Mouse (Mus musculus) gastrocnemius, postnatal 14 days (tissue): Measurements from ENCODE around the gene BC029722. TPM values are rescaled to one million over a fixed set of nuclear protein-coding genes. Genes with fewer than 3 reads are reported as not detected.
"Not testable (repeated sequence)": the region's sequence is repeated elsewhere in the genome, so short reads cannot be mapped to it uniquely, and the experiment has no call there.

Experiments
- DNase-seq: peaks from one replicate; pipeline ENCODE4 v3.0.0; 2021; ENCODE audit warnings: mixed read lengths
- intact Hi-C: fragments of 180-260 bp; cut with DNase I; formaldehyde crosslinking; loops from one replicate; pipeline ENCODE4 v1.15.1; 2025; ENCODE audit warnings: low total_unique reads
- long read RNA-seq, 2 experiments: library from polyadenylated mRNA; stranded (forward); transcript quantifications; one replicate each; pipeline ENCODE4 v2.0.0; 2021
- total RNA-seq, 2 experiments: library from RNA; stranded (reverse); gene quantifications; 2 replicates each; pipeline ENCODE4 v1.2.3; 2021

The BC029722 gene
- 10 to 100 TPM; 17.8 to 19.3 TPM for total RNA-seq
- long read RNA-seq, experiment 1, transcript BC029722-201 (2 exons, 1,615 nt): major isoform, 6 of 10 reads
- long read RNA-seq, experiment 1, partial matches to known transcripts: 0 of 10 reads
- long read RNA-seq, experiment 1, other reads (novel, unspliced or antisense): 4 of 10 reads
- long read RNA-seq, experiment 2, partial matches to known transcripts: 5 of 8 reads
- long read RNA-seq, experiment 2, other reads (novel, unspliced or antisense): 0 of 8 reads

DNA sequence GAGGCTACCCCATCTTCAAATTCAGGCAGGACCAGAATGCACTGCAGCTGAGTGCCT, at the start of gene BC029722:
Gene BC029722 (minus strand): TSS at position 35 of the 57 bp plus-strand sequence.
- DNase-seq: no peak
- intact Hi-C loops: no loop called here

DNA sequence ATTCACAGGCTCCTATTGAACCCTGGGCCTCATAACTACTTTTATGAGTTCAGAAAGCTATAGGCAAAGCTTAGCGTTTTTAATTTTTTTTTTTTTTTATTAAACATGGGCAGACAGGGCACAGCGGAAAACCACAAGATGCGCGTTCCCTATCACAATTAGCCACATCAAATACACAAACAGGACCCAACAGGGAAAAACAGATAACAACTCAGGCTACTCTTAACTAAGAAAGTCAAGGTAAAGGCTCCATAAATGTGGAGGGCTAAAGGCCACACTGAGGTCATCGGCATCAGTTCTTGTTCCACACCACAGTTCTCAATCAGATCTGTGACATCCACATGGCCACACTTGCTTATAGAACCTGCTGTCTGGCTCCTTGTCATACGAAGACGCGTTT, 49.1 kb upstream of the BC029722 start:
- no peak for DNase-seq
- intact Hi-C loops: no loop called here

DNA sequence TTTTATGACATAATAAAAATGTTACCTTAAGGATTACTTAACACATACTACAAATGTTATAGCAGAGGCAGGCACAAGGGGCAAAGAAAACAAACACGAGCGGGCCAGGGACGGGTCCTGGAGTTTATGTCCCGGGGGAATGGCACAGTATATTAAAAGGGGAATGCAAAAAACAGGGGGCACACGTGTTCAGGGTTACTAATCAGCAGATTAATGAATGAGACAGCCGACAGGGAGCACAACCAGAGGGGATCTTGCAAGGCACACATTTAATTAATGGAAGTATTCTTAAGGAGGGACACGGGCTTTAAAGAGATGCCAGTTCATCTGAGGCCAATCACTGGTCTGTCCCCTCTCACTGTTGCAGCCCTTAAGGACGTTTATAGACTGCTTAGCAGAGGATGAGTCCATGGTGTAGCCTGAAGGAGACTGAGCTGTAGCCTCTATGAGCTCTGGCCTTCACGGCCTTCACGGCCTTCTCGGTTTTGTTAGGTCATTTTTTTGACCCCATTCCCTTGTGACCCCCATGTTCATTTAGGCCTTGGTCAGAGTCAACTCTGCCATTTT, 44.2 kb upstream of the BC029722 start:
- intact Hi-C loops: no loop called here
- no peak for DNase-seq

DNA sequence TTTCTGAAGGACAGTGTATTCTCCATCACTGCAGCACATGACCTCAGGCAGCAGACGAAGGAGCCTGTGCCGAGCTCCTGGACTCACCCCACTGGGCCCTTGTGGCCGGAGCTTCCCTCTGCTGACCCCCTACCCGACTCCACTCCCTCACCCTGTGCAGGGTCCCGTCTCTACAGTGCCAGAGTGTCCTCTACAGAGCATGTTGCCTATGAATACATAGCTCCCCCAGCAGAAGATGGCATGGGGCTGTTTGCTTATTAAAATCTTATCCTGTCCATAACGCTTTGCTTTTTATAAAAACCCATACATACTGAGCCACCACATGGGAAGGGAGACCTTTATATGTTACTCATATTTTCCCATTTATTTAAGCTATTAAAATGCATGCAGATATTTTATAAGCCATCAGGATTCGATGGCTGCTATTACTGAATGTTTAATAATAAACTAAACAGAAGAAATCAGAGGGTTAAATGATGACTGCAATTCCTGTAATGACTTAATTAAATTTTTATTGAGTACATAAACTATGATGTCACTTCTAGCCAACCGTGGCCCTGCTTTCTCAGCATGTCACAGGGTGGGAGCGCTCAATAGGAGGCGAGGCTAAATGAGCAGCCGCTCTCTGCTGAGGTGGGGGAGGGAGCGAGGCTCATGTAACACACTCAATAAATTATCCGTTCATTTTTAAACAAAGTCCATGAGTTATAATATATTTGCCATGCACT, 43.5 kb upstream of the BC029722 start:
- intact Hi-C loops: no loop called here
- no peak for DNase-seq

- DNase-seq: no peak
- intact Hi-C loops: no loop called here
Observed at GRCm38 (mm10) chr2:155861581-155861980, 42.4 kb upstream of the BC029722 start.

- intact Hi-C loops: no loop called here
- DNase-seq: no peak
Observed at GRCm38 (mm10) chr2:155860102-155860501, 40.9 kb upstream of the BC029722 start.

GRCm38 (mm10) chr2:155852536-155852935, 33.3 kb upstream of the BC029722 start:
- intact Hi-C loops: no loop called here
- no peak for DNase-seq

DNA sequence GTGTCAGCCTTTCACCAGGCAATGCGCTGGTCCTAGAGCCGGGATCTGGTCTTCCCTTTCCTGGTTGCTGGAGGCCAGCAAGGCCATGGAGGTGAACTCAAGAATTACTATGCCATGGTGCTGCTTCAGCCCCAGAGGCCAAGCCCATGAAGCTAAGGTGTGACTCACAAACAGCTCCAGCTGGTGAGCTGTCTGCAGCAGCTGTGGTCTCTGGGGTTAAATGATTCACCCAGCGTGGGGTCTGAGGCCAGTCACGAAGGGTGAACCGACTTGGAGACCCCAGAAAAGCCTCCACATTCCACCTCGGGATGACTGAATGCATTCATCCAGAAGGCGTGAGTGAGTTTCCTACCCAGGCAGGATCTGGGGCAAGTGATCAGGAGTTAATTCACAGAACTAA, 30.9 kb upstream of the BC029722 start:
- no peak for DNase-seq
- intact Hi-C loops: no loop called here

GRCm38 (mm10) chr2:155849464-155849863, 30.2 kb upstream of the BC029722 start:
- no peak for DNase-seq
- intact Hi-C loops: loop anchor here (2.0 kb wide), 1 partner anchor 97 kb away; no protein-coding TSS in a partner anchor

GRCm38 (mm10) chr2:155848291-155848690, 29.1 kb upstream of the BC029722 start:
- intact Hi-C loops: loop anchor here (2.0 kb wide), 1 partner anchor 99 kb away; no protein-coding TSS in a partner anchor
- peak; percentile 71 for DNase-seq

DNA sequence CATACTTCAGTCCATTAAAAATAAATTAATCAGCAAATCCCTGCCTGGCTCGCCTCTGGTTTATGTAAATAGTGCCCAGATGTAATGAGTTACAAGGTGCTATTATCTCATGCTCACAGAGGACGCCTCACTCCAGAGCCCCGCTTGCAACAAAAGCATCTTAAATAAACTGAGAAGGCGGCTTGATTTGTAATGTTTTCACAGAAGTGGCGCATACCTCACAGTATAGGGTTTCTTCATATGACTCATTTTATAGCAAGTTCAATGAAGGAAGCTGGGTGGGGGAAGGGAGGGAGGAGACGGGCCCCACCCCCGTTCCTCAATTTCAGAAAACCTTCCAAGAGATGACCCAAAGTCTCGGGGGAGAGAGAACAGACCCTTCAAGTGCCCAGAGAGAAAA, 27.7 kb upstream of the BC029722 start:
- no peak for DNase-seq
- intact Hi-C loops: no loop called here

- DNase-seq: no peak
- intact Hi-C loops: no loop called here
Observed at GRCm38 (mm10) chr2:155838961-155839360, 19.7 kb upstream of the BC029722 start.

GRCm38 (mm10) chr2:155837961-155838360, 18.7 kb upstream of the BC029722 start:
- intact Hi-C loops: no loop called here
- no peak for DNase-seq

DNA sequence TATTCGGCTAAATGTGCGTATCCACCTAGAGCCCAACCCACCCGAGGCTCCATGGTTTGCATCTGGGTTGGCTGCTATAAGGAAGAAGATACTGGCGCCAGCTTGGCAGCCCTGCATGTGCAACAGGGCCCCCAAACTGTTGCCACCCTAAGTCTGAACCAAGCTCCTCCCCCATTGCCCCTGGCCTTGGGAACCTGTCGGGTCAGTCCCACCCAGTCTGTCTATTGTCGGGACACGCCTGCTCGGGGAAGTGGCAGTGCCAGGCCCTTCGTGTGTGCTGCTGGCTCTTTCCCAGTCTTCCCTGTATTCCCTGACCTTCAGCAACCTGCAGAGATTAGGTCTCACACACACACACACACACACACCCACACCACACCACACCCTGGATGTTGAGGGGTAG, 15.5 kb upstream of the BC029722 start, which contains the start of gene Fam83c:
Gene Fam83c (minus strand): TSS at position 123 of the 400 bp plus-strand sequence.
- DNase-seq: no peak
- intact Hi-C loops: no loop called here

- DNase-seq, intact Hi-C loops: not testable (repeated sequence)
Observed at GRCm38 (mm10) chr2:155832087-155832486, 12.9 kb upstream of the BC029722 start.

DNA sequence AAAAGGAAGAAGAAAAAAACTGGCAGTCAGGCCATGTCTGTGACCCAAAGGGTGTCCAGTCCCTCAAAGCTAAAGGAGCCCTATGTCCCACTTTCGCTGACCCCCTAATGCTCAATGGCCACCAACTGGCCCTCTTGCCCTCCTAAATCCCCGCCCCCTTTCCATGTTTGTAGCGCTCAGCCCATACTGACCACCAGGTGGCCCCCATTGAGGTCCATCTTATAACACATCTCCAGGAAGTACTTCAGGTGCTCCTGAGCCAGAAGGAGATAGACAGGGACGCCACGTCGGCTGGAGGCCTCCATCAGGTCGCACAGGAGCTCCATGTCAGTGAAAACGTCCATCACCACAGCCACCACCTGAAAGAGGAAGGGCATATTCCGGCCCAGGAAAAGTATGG, 12.1 kb upstream of the BC029722 start:
- intact Hi-C loops: no loop called here
- DNase-seq: no peak

GRCm38 (mm10) chr2:155830841-155831240, 11.6 kb upstream of the BC029722 start:
- intact Hi-C loops: no loop called here
- DNase-seq: no peak

DNA sequence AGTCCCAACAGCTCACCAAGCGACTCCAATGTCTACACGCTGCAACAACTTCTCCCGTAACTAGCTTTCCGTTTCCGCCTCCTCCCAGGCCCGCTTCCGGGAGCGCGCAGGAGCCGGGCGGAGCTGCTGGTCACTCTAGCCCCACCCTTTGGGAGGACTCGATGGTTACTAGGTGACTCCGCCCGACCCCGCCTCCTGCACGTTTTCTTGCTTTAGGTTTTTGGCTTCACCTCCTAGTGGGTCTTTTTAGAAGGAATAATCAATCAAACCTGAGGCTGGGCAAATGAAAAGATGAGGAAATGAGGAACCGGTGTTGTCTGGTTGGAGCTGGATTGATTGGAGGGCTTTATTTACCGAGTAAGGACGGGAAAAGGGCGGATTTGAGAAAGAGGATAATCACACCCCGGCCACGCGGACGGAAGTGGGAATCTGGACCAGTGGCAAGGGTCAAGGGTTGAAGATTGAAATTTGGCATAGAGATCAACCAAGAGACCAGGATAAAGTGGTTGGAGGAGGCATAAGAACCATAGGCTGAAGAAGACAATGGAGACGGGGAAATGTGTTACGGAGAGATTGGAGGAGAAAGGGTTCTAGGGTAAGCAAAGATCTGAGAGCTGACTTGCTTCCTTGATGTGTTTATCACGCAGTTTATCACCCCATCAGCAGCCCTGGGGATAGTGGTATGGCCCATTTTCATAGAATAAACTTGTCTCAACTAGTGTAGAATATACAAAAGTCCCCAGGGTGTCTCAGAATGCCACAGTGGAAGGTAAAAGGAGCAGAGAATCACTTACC, 7.6 kb upstream of the BC029722 start, which contains the start of gene Eif6:
Gene Eif6 (minus strand): TSS at position 296 of the 795 bp plus-strand sequence.
- intact Hi-C loops: no loop called here
- peak; percentile 87 for DNase-seq

DNA sequence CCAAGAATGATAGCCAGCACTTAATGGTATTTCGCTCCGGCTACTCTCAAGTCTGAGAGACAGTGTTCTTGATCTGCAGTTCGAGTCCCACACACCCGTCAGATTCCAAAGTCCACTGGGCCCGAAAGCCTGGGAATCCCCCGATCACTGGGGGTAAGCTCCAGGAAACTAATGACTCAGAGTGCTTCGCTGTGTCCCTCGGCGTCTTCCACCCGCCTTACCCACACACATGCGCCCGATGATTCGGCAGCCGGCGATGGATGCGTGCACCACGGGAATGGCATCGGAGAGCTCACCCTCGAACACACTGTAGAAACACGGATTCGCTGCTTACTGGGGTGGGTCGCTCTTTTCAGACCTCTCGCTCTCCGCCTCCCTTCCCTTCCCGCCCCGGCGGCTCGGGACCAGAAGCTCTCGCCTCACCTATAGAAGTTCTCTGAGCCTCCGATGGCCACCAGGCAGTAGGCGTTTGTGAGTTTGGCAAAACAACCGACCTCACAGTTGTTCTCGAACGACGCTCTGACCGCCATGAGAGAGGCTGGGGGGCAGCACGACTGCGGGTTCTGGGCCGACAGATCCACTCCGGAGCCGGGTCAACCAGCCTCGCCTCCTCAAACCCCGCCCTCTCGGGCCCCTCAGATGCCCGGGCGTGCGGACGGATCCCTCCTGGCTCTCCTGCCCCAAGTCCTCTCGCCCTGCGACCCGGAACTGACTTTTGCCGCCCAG, 6.8 kb upstream of the BC029722 start:
- no peak for DNase-seq
- intact Hi-C loops: no loop called here

DNA sequence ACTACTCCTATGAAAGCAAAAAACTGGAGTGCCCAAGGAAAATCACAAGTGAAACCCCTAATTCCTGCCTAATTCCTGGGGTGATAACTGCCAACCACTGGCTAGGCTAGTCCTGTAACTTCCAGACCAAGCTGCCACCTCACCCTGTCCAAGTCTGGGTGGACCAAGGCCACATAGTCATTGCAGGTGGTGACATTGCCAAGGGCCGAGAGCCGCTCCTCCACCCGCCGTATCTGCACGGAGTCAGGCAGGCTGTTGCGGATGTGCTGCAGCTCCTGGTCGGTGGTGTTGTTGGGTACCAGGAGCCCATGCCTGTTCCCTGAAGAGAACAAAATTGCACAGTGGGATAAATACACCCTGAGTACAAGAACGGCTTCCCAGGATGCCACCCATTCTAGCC, 4.5 kb upstream of the BC029722 start:
- no peak for DNase-seq
- intact Hi-C loops: no loop called here
